Mouse (Mus musculus) B cell, adult 67 days (primary cell): ENCODE results near the gene Olfr352. TPM values are rescaled to one million over a fixed set of nuclear protein-coding genes. Genes with fewer than 3 reads are reported as not detected.

Experiments
- total RNA-seq, 2 experiments: library from RNA; stranded (reverse); gene quantifications; 4 replicates each; pipeline ENCODE4 v1.2.4; 2023

Olfr352 gene
- total RNA-seq = not detected

DNA sequence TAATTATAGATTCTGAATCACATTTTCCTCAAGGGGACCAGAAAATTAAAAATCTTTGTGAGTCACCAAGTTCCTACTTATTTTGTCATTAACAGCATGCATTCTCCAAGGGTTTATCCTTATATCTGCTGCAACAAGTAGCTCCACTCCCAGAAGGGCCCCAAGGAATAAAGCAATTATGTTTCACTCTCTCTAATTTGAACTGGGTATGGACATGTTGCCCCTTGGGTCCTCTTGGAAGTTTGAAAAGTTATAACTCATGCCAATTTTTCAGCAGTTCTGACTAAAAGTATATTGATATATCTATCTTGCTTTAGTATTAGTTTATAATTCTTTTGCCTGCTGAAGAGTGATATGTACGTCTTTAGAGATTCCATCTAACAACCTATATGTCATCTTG is at the start of gene Olfr352:
Olfr352 (plus strand) TSS at position 301 of the 400 bp plus-strand sequence.

DNA sequence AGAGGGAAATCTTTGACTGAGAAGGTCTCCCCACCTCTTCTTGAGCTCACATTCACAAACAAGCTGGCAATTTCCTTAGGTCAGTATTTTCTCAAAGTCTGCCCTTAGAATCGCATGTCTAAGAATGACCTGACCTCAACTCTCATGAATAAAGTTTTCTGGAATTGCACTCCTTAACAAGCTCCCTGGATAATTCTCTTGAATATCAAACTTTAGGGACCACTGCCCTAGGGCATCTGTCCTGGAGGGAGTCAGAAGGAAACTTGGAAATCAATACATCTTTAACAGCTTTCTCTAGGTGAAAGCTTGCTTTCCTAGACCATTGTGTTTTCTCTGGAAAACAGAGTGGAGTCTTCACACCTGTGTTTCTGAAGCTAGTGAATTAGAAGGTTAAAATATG is 22.2 kb upstream of the Olfr352 start, which contains the start of gene Olfr350:
Olfr350 (plus strand) TSS at position 301 of the 400 bp plus-strand sequence.

DNA sequence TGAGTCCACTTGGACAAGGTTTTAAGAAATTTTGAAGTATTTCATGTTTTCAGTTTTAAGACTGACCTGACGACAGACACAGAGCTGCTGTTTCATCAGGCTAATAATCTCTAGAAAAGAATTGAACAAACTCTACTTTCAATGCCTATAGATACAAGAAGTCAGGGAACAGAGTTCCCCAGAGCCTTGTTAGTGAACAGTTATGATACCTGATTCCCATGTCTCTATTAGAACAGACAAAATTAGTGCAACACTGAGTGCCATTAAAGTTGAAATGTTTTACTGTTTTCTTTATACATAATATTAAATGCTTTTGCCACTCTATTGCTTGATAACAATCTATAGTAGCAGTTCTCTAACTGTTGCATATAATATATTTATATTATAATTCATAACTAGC is 5.7 kb upstream of the Olfr352 start, which contains the start of gene Olfr351:
Olfr351 (minus strand) TSS at position 101 of the 400 bp plus-strand sequence.

DNA sequence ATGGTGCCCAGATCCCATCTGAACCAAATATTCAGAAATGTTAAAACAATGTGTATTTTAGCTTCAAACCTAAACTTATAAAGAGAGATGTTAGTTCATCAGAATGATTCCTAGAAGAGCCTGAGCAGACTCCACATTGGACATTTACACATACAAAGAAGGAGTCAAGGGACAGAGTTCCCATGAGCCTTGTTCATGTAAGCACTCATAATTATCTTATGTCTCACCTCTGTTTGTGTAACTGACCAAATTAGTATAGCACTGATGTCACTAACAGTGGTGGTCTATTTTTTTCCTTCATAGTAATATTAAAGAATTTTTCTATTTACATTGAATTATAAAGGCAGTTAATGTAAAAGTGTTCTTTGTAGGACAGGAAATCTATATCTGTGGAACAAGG is 24.6 kb downstream of the Olfr352 start, which contains the start of gene Olfr353:
Olfr353 (minus strand) TSS at position 101 of the 400 bp plus-strand sequence.

DNA sequence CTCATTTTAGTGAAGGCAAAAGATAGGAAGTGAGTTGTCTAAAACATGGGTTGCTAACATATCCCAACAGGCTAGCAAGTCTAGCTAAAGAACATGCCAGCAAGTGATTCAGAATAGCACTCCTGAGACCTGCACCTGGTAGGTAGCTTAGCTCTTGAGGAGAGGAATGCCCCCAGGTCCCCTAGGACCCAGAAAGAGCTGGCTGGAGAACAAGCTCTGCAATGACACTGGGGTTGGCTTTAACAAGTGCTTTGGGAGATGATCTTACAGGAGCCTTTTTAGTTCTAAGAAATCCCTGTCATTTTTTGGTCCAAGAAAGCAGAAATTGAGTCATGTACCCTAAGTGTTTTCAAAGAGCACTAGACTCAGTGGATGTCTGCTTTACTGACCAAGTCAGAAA is 37.1 kb downstream of the Olfr352 start, which contains the start of gene Olfr354:
Olfr354 (plus strand) TSS at position 301 of the 400 bp plus-strand sequence.

Other genes with a start within 250 kb of the Olfr352 start
- gene Olfr345, start 228.4 kb upstream of the Olfr352 start, total RNA-seq = not detected
- not detected for gene Olfr346, start 182.7 kb upstream of the Olfr352 start, total RNA-seq
- not detected for gene Olfr347, start 136.6 kb upstream of the Olfr352 start, total RNA-seq
- gene Olfr348, start 84.2 kb upstream of the Olfr352 start, total RNA-seq = not detected
- not detected for gene Olfr50, start 77.9 kb upstream of the Olfr352 start, total RNA-seq
- not detected for gene Olfr3, start 51.4 kb upstream of the Olfr352 start, total RNA-seq
- not detected for gene Olfr350, start 22.1 kb upstream of the Olfr352 start, total RNA-seq
- not detected for gene Olfr351, start 5.8 kb upstream of the Olfr352 start, total RNA-seq
- gene Olfr353, start 24.5 kb downstream of the Olfr352 start, total RNA-seq = not detected
- not detected for gene Olfr354, start 37.2 kb downstream of the Olfr352 start, total RNA-seq
- gene Olfr355, start 60.4 kb downstream of the Olfr352 start, total RNA-seq = not detected
- gene Olfr356, start 68.7 kb downstream of the Olfr352 start, total RNA-seq = not detected
- not detected for gene Olfr357, start 125.4 kb downstream of the Olfr352 start, total RNA-seq
- not detected for gene Olfr358, start 140.9 kb downstream of the Olfr352 start, total RNA-seq
- not detected for gene Olfr360, start 197.3 kb downstream of the Olfr352 start, total RNA-seq
- gene Olfr361, start 220.8 kb downstream of the Olfr352 start, total RNA-seq = not detected
- not detected for gene Olfr362, start 249.4 kb downstream of the Olfr352 start, total RNA-seq